Mouse (Mus musculus) MEL (cell line): ENCODE data around the gene Cntn5. TPM values are rescaled to one million over a fixed set of nuclear protein-coding genes. Genes with fewer than 3 reads are reported as not detected.

Experiments used
- DNase-seq: peaks from one replicate; pipeline ENCODE4 v3.0.0; 2011; ENCODE audit warnings: low read depth, low spot score
- H3K27ac ChIP-seq: 2 replicates; pipeline ENCODE4 v1.5.1; 2012; ENCODE audit warnings: low read depth, mild to moderate bottlenecking, control low read depth, low read length, moderate library complexity; ENCODE audit not compliant: control insufficient read depth
- H3K27me3 ChIP-seq, 2 experiments: fragments of 150-350 bp in 1 of 2; sonication (generic) in 1 of 2; 2 replicates each; pipeline ENCODE4 v1.6.1; 2012; ENCODE audit warnings: low read length in 2 of 2, mild to moderate bottlenecking in 2 of 2, improper control_type of control experiment in 1 of 2, moderate library complexity in 1 of 2; ENCODE audit not compliant: insufficient read depth in 2 of 2, control insufficient read depth in 1 of 2
- H3K36me3 ChIP-seq, 2 experiments: 2 replicates each; pipeline ENCODE4 v1.6.1; 2012 to 2014; ENCODE audit warnings: low read length in 2 of 2, improper control_type of control experiment in 1 of 2, inconsistent platforms in 1 of 2, mild to moderate bottlenecking in 1 of 2; ENCODE audit not compliant: insufficient read depth in 2 of 2, control insufficient read depth in 1 of 2
- H3K4me1 ChIP-seq, 2 experiments: fragments of 150-350 bp in 1 of 2; sonication (generic) in 1 of 2; 2 replicates each; pipeline ENCODE4 v1.6.1; 2012; ENCODE audit warnings: low read length in 2 of 2, improper control_type of control experiment in 1 of 2, mild to moderate bottlenecking in 1 of 2; ENCODE audit not compliant: insufficient read depth in 2 of 2, control insufficient read depth in 1 of 2
- H3K4me3 ChIP-seq, 2 experiments: fragments of 150-350 bp in 1 of 2; sonication (generic) in 1 of 2; 2 replicates each; pipeline ENCODE4 v1.5.1; 2012; ENCODE audit warnings: low read depth in 2 of 2, low read length in 2 of 2, mild to moderate bottlenecking in 2 of 2, moderate library complexity in 2 of 2, control low read depth in 1 of 2, improper control_type of control experiment in 1 of 2; ENCODE audit not compliant: control insufficient read depth in 1 of 2, insufficient read depth in 1 of 2
- H3K79me2 ChIP-seq: 2 replicates; pipeline ENCODE4 v1.6.1; 2012; ENCODE audit warnings: mild to moderate bottlenecking, low read length, moderate library complexity; ENCODE audit not compliant: control insufficient read depth, poor library complexity, insufficient read depth
- H3K9ac ChIP-seq: 2 replicates; pipeline ENCODE4 v1.6.1; 2012; ENCODE audit warnings: low read depth, mild to moderate bottlenecking, control low read depth, low read length, moderate library complexity; ENCODE audit not compliant: control insufficient read depth, poor library complexity, severe bottlenecking
- H3K9me3 ChIP-seq: fragments of 150-350 bp; sonication (generic); replicated peaks from 2 replicates; pipeline ENCODE4 v1.6.1; 2012; ENCODE audit warnings: mild to moderate bottlenecking, low read length, improper control_type of control experiment, moderate library complexity; ENCODE audit not compliant: insufficient read depth
- BHLHE40 ChIP-seq: IDR thresholded peaks from 2 replicates; pipeline ENCODE4 v1.6.1; 2012; ENCODE audit warnings: low read depth, mild to moderate bottlenecking, inconsistent platforms, low read length, improper control_type of control experiment, borderline replicate concordance
- CHD1 ChIP-seq: IDR thresholded peaks from 2 replicates; pipeline ENCODE4 v1.6.1; 2012; ENCODE audit warnings: low read depth, mild to moderate bottlenecking, inconsistent platforms, low read length, improper control_type of control experiment
- CHD2 ChIP-seq: IDR thresholded peaks from 2 replicates; pipeline ENCODE4 v1.6.1; 2011; ENCODE audit warnings: low read length, improper control_type of control experiment
- EP300 ChIP-seq, 2 experiments: IDR thresholded peaks; 2 replicates each; pipeline ENCODE4 v1.6.1; 2011; ENCODE audit warnings: improper control_type of control experiment in 2 of 2, low read length in 2 of 2, low read depth in 1 of 2, mild to moderate bottlenecking in 1 of 2
- GATA1 ChIP-seq: IDR thresholded peaks from 2 replicates; pipeline ENCODE4 v1.6.1; 2011; ENCODE audit warnings: low read depth, low read length, improper control_type of control experiment
- HCFC1 ChIP-seq: IDR thresholded peaks from 2 replicates; pipeline ENCODE4 v1.6.1; 2012; ENCODE audit warnings: low read depth, mild to moderate bottlenecking, inconsistent platforms, low read length, improper control_type of control experiment, moderate library complexity
- JUND ChIP-seq: IDR thresholded peaks from 2 replicates; pipeline ENCODE4 v1.6.1; 2011; ENCODE audit warnings: low read depth, mild to moderate bottlenecking, improper control_type of control experiment, low read length
- MAX ChIP-seq: IDR thresholded peaks from 2 replicates; pipeline ENCODE4 v1.6.1; 2011; ENCODE audit warnings: low read length, improper control_type of control experiment
- MAZ ChIP-seq: IDR thresholded peaks from 2 replicates; pipeline ENCODE4 v1.6.1; 2012; ENCODE audit warnings: low read depth, mild to moderate bottlenecking, inconsistent platforms, low read length, improper control_type of control experiment
- MEF2A ChIP-seq: IDR thresholded peaks from 2 replicates; pipeline ENCODE4 v1.6.1; 2014; ENCODE audit warnings: low read depth, mild to moderate bottlenecking, inconsistent platforms, low read length, improper control_type of control experiment; ENCODE audit not compliant: poor library complexity, insufficient replicate concordance, severe bottlenecking; ENCODE audit errors: extremely low read depth
- MYB ChIP-seq: IDR thresholded peaks from 2 replicates; pipeline ENCODE4 v1.6.1; 2011; ENCODE audit warnings: mild to moderate bottlenecking, low read depth, low read length, improper control_type of control experiment
- NELFE ChIP-seq: IDR thresholded peaks from 2 replicates; pipeline ENCODE4 v1.6.1; 2011; ENCODE audit warnings: low read depth, low read length, improper control_type of control experiment
- NRF1 ChIP-seq: IDR thresholded peaks from 2 replicates; pipeline ENCODE4 v1.6.1; 2014; ENCODE audit warnings: low read depth, mild to moderate bottlenecking, inconsistent platforms, low read length, improper control_type of control experiment, moderate library complexity; ENCODE audit not compliant: poor library complexity, insufficient read depth, severe bottlenecking
- POLR2A ChIP-seq, 2 experiments: IDR thresholded peaks; 2 replicates each; pipeline ENCODE4 v1.6.1; 2011 to 2012; ENCODE audit warnings: low read length in 2 of 2, mild to moderate bottlenecking in 2 of 2, control low read depth in 1 of 2, improper control_type of control experiment in 1 of 2, low read depth in 1 of 2, moderate library complexity in 1 of 2; ENCODE audit not compliant: control insufficient read depth in 1 of 2, insufficient read depth in 1 of 2, poor library complexity in 1 of 2
- POLR2AphosphoS2 ChIP-seq: IDR thresholded peaks from 2 replicates; pipeline ENCODE4 v1.6.1; 2011; ENCODE audit warnings: low read length, improper control_type of control experiment
- RAD21 ChIP-seq: IDR thresholded peaks from 2 replicates; pipeline ENCODE4 v1.6.1; 2011; ENCODE audit warnings: mild to moderate bottlenecking, low read depth, low read length, improper control_type of control experiment
- SIN3A ChIP-seq: IDR thresholded peaks from 2 replicates; pipeline ENCODE4 v1.6.1; 2012; ENCODE audit warnings: low read length, improper control_type of control experiment, inconsistent platforms
- SMC3 ChIP-seq: IDR thresholded peaks from 2 replicates; pipeline ENCODE4 v1.6.1; 2011; ENCODE audit warnings: low read depth, low read length, improper control_type of control experiment
- TBP ChIP-seq: IDR thresholded peaks from 2 replicates; pipeline ENCODE4 v1.8.0; 2011; ENCODE audit warnings: low read depth, low read length, improper control_type of control experiment
- TCF12 ChIP-seq: IDR thresholded peaks from 2 replicates; pipeline ENCODE4 v1.6.1; 2014; ENCODE audit warnings: low read depth, mild to moderate bottlenecking, inconsistent platforms, low read length, improper control_type of control experiment, moderate library complexity
- UBTF ChIP-seq: IDR thresholded peaks from 2 replicates; pipeline ENCODE4 v1.6.1; 2012; ENCODE audit warnings: low read depth, mild to moderate bottlenecking, inconsistent platforms, low read length, improper control_type of control experiment, moderate library complexity, borderline replicate concordance; ENCODE audit not compliant: insufficient read depth
- USF1 ChIP-seq: IDR thresholded peaks from 2 replicates; pipeline ENCODE4 v1.6.1; 2014; ENCODE audit warnings: low read depth, mild to moderate bottlenecking, inconsistent platforms, low read length, improper control_type of control experiment, moderate library complexity
- ZMIZ1 ChIP-seq: IDR thresholded peaks from 2 replicates; pipeline ENCODE4 v1.6.1; 2012; ENCODE audit warnings: low read depth, mild to moderate bottlenecking, inconsistent platforms, low read length, improper control_type of control experiment, moderate library complexity
- ZNF384 ChIP-seq: IDR thresholded peaks from 2 replicates; pipeline ENCODE4 v1.6.1; 2012; ENCODE audit warnings: low read depth, mild to moderate bottlenecking, inconsistent platforms, low read length, improper control_type of control experiment
- polyA plus RNA-seq, 2 experiments: library from polyadenylated mRNA; stranded (reverse) in 1 of 2; unstranded in 1 of 2; fragments of >175 nt in 1 of 2; fragments of >200 nt in 1 of 2; gene quantifications; 2 replicates each; pipeline versions ENCODE4 v1.2.1 to v1.2.4; 2012; ENCODE audit warnings: low replicate concordance in 2 of 2, low read depth in 1 of 2; ENCODE audit not compliant: insufficient read length in 2 of 2, insufficient read depth in 1 of 2, missing spikeins in 1 of 2
- total RNA-seq: library from RNA; depleted of rRNA; stranded (reverse); fragments of 300-350 nt; gene quantifications from 2 replicates; pipeline ENCODE4 v1.2.3, GENCODE M21; 2012

The Cntn5 gene
- total and polyA plus RNA-seq, 3 experiments, result not detected

DNA sequence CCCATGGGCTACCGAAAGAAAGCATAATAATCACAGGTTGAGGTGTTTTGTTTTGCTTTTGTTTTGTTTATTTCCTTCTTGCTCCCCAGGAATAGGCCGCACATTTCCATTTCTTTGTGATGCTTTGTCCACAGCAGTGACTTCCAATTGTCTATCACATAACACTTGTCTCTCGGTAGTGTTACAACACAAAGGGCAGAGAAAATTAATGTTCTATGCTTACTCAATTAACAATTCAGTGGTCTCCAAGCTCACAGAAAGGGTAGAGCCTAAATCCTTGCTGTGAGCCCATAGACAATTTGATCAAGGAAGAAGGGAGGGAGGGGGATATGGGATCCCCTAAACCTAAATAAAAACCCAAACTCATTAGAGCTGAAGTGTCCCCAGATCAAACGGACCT lies 671.2 kb downstream of the Cntn5 start:
- TF ChIP-seq HCFC1, result no peak
- TF ChIP-seq TBP, result no peak
- TF ChIP-seq CHD1, result no peak
- no peak for TF ChIP-seq MYB
- no peak for TF ChIP-seq ZNF384
- TF ChIP-seq USF1, result no peak
- TF ChIP-seq MEF2A, result no peak
- H3K27me3 ChIP-seq, result no peaks in the 10 kb centered on the region
- H3K79me2 ChIP-seq, result no peaks in the 10 kb centered on the region
- no peak overlapping the region for H3K27ac ChIP-seq
- no peak overlapping the region for H3K9ac ChIP-seq
- H3K4me1 ChIP-seq, result no peaks in the 10 kb centered on the region
- H3K4me3 ChIP-seq, result no peak overlapping the region
- H3K9me3 ChIP-seq, result no peaks in the 10 kb centered on the region
- H3K36me3 ChIP-seq, result no peaks in the 10 kb centered on the region
- DNase-seq, result no peak

- no peak overlapping the region for H3K9ac ChIP-seq
- no peaks in the 10 kb centered on the region for H3K36me3 ChIP-seq
- H3K4me3 ChIP-seq, result no peak overlapping the region
- no peak overlapping the region for H3K27ac ChIP-seq
- no peaks in the 10 kb centered on the region for H3K9me3 ChIP-seq
- H3K4me1 ChIP-seq, result no peaks in the 10 kb centered on the region
- no peaks in the 10 kb centered on the region for H3K79me2 ChIP-seq
- no peak for DNase-seq
- TF ChIP-seq CHD2 (no peak), MYB (no peak), UBTF (no peak), RAD21 (no peak), TBP (no peak), NELFE (no peak), ZMIZ1 (no peak), BHLHE40 (no peak), POLR2A (IDR thresholded peaks at IDR 0.05; ENCODE audit: control insufficient read depth in 1 of 2, insufficient read depth in 1 of 2, low read depth in 1 of 2, low read length in 2 of 2, poor library complexity in 1 of 2) (no peak), POLR2AphosphoS2 (no peak), MAZ (no peak), MAX (no peak), TCF12 (no peak), GATA1 (no peak), NRF1 (no peak), JUND (no peak), EP300 (IDR thresholded peaks at IDR 0.05; ENCODE audit: low read depth in 1 of 2, low read length in 2 of 2) (no peak), SIN3A (no peak), SMC3 (no peak)
- H3K27me3 ChIP-seq, result no peaks in the 10 kb centered on the region
These were observed 672.5 kb downstream of the Cntn5 start for GRCm38 (mm10) chr9:10232066-10232465.
